Mouse (Mus musculus) limb, embryonic 15.5 days (tissue): ENCODE results near the gene Mgat1. TPM values are rescaled to one million over a fixed set of nuclear protein-coding genes. Genes with fewer than 3 reads are reported as not detected.

Experiments used
- polyA plus RNA-seq: library from polyadenylated mRNA; unstranded; fragments of >200 nt; fragmentation: Nextera tagmentation; extraction: Ambion mirVana; gene quantifications from 2 replicates; pipeline ENCODE4 v1.2.1, GENCODE M21; 2015

The Mgat1 gene
- polyA plus RNA-seq, 1 experiment from 2014 or later: 74.6 TPM

Other genes with a start within 250 kb of the Mgat1 start
- gene 9930111J21Rik2, start 192.9 kb upstream of the Mgat1 start, polyA plus RNA-seq: 0.83 and 1.1 TPM in 2 replicates
- 0.13 TPM in 1 of 2 replicates, not detected in the other for gene Tgtp2, start 180.0 kb upstream of the Mgat1 start, polyA plus RNA-seq
- 1.4 and 1.7 TPM in 2 replicates for gene Ifi47, start 167.6 kb upstream of the Mgat1 start, polyA plus RNA-seq
- gene Olfr1396, start 129.3 kb upstream of the Mgat1 start, polyA plus RNA-seq: not detected in 2 replicates
- not detected in 2 replicates for gene Olfr1395, start 101.9 kb upstream of the Mgat1 start, polyA plus RNA-seq
- gene Olfr1394, start 89.8 kb upstream of the Mgat1 start, polyA plus RNA-seq: not detected in 2 replicates
- gene Btnl9, start 57.0 kb upstream of the Mgat1 start, polyA plus RNA-seq: 1.8 and 2.0 TPM in 2 replicates
- gene Zfp62, start 40.9 kb upstream of the Mgat1 start, polyA plus RNA-seq: 33.8 and 36.9 TPM in 2 replicates
- not detected in 2 replicates for gene Olfr1393, start 34.1 kb downstream of the Mgat1 start, polyA plus RNA-seq
- gene Olfr1392, start 41.1 kb downstream of the Mgat1 start, polyA plus RNA-seq: 0.10 and 0.11 TPM in 2 replicates
- not detected in 2 replicates for gene Olfr10, start 60.5 kb downstream of the Mgat1 start, polyA plus RNA-seq
- gene Olfr1391, start 78.6 kb downstream of the Mgat1 start, polyA plus RNA-seq: not detected in 2 replicates
- not detected in 2 replicates for gene Olfr1390, start 91.0 kb downstream of the Mgat1 start, polyA plus RNA-seq
- gene Olfr1389, start 178.9 kb downstream of the Mgat1 start, polyA plus RNA-seq: not detected in 2 replicates
- 0.06 TPM in 1 of 2 replicates, not detected in the other for gene Olfr1388, start 192.4 kb downstream of the Mgat1 start, polyA plus RNA-seq
- gene Olfr1387, start 211.2 kb downstream of the Mgat1 start, polyA plus RNA-seq: not detected in 2 replicates
- gene Olfr1386, start 220.9 kb downstream of the Mgat1 start, polyA plus RNA-seq: not detected in 2 replicates
- gene Olfr1385, start 244.9 kb downstream of the Mgat1 start, polyA plus RNA-seq: not detected in 2 replicates